Comparison of ENCODE assay signal across 8 mouse cellular contexts in the genomic region with DNA sequence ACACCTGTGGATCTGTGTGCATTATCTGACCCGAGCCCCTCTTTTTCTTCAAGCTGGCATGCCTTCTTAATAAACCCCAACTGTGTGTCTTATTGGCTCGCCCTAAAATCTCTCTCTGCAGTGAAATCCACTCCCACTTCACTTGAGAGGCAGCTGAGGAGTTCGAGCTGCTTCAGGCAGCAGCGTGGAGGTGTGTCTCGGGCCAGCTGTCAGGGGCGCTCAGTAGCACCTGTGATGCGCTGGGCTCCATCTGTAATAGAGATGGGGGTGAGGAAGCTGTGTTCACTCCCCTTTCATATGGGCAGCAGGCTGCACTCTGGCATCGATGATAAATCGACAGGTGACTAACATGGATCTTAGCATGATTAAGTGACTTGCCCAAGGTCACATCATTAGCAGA. TPM values are rescaled to one million over a fixed set of nuclear protein-coding genes. Genes with fewer than 3 reads are reported as not detected.
DNase-seq lines count a peak whose midpoint lies in the region; ATAC-seq and TF ChIP-seq lines count a peak whose summit lies in the region.

No protein-coding gene starts in this region.

- no peak for DNase-seq in heart, adult 18-20 months
- no peak for DNase-seq in cerebellum, adult 18-20 months
- no peak for DNase-seq in cerebellum, adult 11-12 months
- DNase-seq in frontal cortex, postnatal 25 days (ENCODE audit: low spot score in 2 of 2), result no peak

- H3K9me3 ChIP-seq in heart, embryonic 14.5 days (ENCODE audit: control insufficient read depth, low read length), result peaks cover 1% of the 10 kb centered on the region; the same call in 1 of the 2 replicates
- no peaks in the 10 kb centered on the region for H3K9me3 ChIP-seq in hindbrain, embryonic 15.5 days
- H3K9me3 ChIP-seq in neural tube, embryonic 12.5 days, result no peaks in the 10 kb centered on the region

- H3K4me1 ChIP-seq in heart, embryonic 14.5 days (ENCODE audit: control insufficient read depth in 2 of 2, insufficient read depth in 2 of 2, low read length in 2 of 2), result peaks cover 20 to 45% of the 10 kb centered on the region in 2 experiments
- H3K4me1 ChIP-seq in bone marrow macrophage, adult 2 months (ENCODE audit: control insufficient read depth, insufficient read depth, low read length), result peaks cover 29% of the 10 kb centered on the region
- peaks cover 17% of the 10 kb centered on the region for H3K4me1 ChIP-seq in hindbrain, embryonic 15.5 days (replicated peaks)
- H3K4me1 ChIP-seq in neural tube, embryonic 12.5 days, result peaks cover 30% of the 10 kb centered on the region

- H3K36me3 ChIP-seq in heart, embryonic 14.5 days (ENCODE audit: control insufficient read depth, insufficient read depth, low read length), result no peaks in the 10 kb centered on the region
- H3K36me3 ChIP-seq in hindbrain, embryonic 15.5 days, result no peaks in the 10 kb centered on the region
- no peaks in the 10 kb centered on the region for H3K36me3 ChIP-seq in neural tube, embryonic 12.5 days

- peak overlapping the region; percentile 67 for H3K4me2 ChIP-seq in heart, embryonic 14.5 days (ENCODE audit: low read length)
- peak overlapping the region; percentile 63; the same call in 1 of the 2 replicates for H3K4me2 ChIP-seq in hindbrain, embryonic 15.5 days
- peak overlapping the region; percentile 83 for H3K4me2 ChIP-seq in neural tube, embryonic 12.5 days (replicated peaks)

- ATAC-seq in heart, embryonic 14.5 days (ENCODE audit: insufficient number of reproducible peaks, insufficient read depth, low FRiP score, low read depth), result no peak
- no peak for ATAC-seq in hindbrain, embryonic 15.5 days (ENCODE audit: low FRiP score, low read depth)
- no peak for ATAC-seq in neural tube, embryonic 12.5 days (ENCODE audit: low FRiP score, low read depth)

- no peaks in the 10 kb centered on the region for H3K27me3 ChIP-seq in heart, embryonic 14.5 days (ENCODE audit: control insufficient read depth, insufficient read depth, low read length)
- no peaks in the 10 kb centered on the region for H3K27me3 ChIP-seq in hindbrain, embryonic 15.5 days
- H3K27me3 ChIP-seq in neural tube, embryonic 12.5 days (replicated peaks), result no peaks in the 10 kb centered on the region

- H3K27ac ChIP-seq in heart, embryonic 14.5 days (replicated peaks in 1 of 2; ENCODE audit: control insufficient read depth in 1 of 2, insufficient read depth in 1 of 2, low read depth in 2 of 2, low read length in 2 of 2), result peak overlapping the region in 1 of 2 experiments; percentile 70; a peak in 2 of 4 replicates
- peak overlapping the region; percentile 92 for H3K27ac ChIP-seq in bone marrow macrophage, adult 2 months (ENCODE audit: insufficient read depth, low read depth, low read length)
- H3K27ac ChIP-seq in hindbrain, embryonic 15.5 days (replicated peaks), result no peak overlapping the region
- no peak overlapping the region for H3K27ac ChIP-seq in neural tube, embryonic 12.5 days

- 71% methylated on average over 9 of the region's 9 CpGs for WGBS in heart, embryonic 14.5 days
- WGBS in hindbrain, embryonic 15.5 days, result 64% methylated on average over 9 of the region's 9 CpGs
- WGBS in neural tube, embryonic 12.5 days, result 69% methylated on average over 9 of the region's 9 CpGs

- TF ChIP-seq POLR2A in bone marrow macrophage, adult 2 months (IDR thresholded peaks at IDR 0.05; ENCODE audit: borderline replicate concordance, low read depth, low read length), result no peak

- H3K9ac ChIP-seq in heart, embryonic 14.5 days (ENCODE audit: low read length), result no peak overlapping the region
- H3K9ac ChIP-seq in hindbrain, embryonic 15.5 days, result no peak overlapping the region
- H3K9ac ChIP-seq in neural tube, embryonic 12.5 days, result no peak overlapping the region

- no peak overlapping the region for H3K4me3 ChIP-seq in heart, embryonic 14.5 days (ENCODE audit: control insufficient read depth in 1 of 2, insufficient read depth in 1 of 2, low read depth in 1 of 2, low read length in 2 of 2)
- peak overlapping the region; percentile 43 for H3K4me3 ChIP-seq in bone marrow macrophage, adult 2 months (ENCODE audit: insufficient read depth, low read length)
- no peak overlapping the region for H3K4me3 ChIP-seq in hindbrain, embryonic 15.5 days
- H3K4me3 ChIP-seq in neural tube, embryonic 12.5 days, result no peak overlapping the region

- no peak for TF ChIP-seq CTCF in bone marrow macrophage, adult 2 months (IDR thresholded peaks at IDR 0.05; ENCODE audit: low read depth, low read length)

RNA-seq across cellular contexts. Expression of a gene that starts 43.6 kb away (rescaled TPM):
- 46.6 and 47.7 TPM in 2 replicates for polyA plus RNA-seq in heart, embryonic 14.5 days (2014; fragmentation: Nextera tagmentation; extraction: Ambion mirVana)
- total RNA-seq in heart, adult 18-20 months (2021), result 10 to 100 TPM; 90.9 to 94.5 TPM
- 226 and 227 TPM in 2 replicates for polyA plus RNA-seq in bone marrow macrophage, adult 2 months (2012; ENCODE audit: insufficient read depth, insufficient read length, missing spikeins)
- 33.8 and 34.5 TPM in 2 replicates for polyA plus RNA-seq in hindbrain, embryonic 15.5 days (2015; fragmentation: Nextera tagmentation; extraction: Ambion mirVana)
- 45.9 and 51.2 TPM in 2 replicates for polyA plus RNA-seq in neural tube, embryonic 12.5 days (2016; fragmentation: Nextera tagmentation; extraction: Ambion mirVana)
